Mouse (Mus musculus) heart, postnatal 0 days (tissue): ENCODE measurements around the gene Ankrd33.

Source experiments
- CTCF ChIP-seq: IDR thresholded peaks from 2 replicates; pipeline ENCODE4 v1.5.1; 2016; ENCODE audit warnings: antibody characterized with exemption, control low read depth, low read depth
- EP300 ChIP-seq: IDR thresholded peaks from 2 replicates; pipeline ENCODE4 v1.6.1; 2016; ENCODE audit warnings: antibody characterized with exemption, low read depth

DNA sequence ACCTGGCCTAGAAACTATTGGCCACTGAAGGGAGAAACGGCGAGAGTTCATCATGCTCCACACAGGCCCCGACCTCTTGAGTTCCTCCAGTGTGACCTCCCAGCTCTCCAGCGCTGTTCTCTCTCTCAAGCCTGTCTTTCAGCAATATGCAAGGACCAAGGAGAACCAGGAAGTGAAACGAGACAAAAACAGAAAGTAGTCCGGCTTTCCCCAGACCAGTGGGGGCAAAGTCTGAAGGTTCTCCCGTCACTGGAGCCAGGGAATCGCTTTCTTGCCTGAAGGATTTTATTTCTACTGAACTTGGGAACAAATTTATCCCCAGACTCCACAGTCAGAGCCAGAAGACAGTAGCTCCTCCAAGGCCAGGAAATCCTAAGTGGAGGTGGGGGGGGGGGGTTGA, 29.2 kb downstream of the Ankrd33 start:
- TF ChIP-seq EP300 (no peak), CTCF (no peak)
